In genomic region chr5:4858032-4858641, GRCm38 (mm10) we compare ENCODE assay signal across 13 mouse cellular contexts.
DNase-seq lines count a peak whose midpoint lies in the region; ATAC-seq and TF ChIP-seq lines count a peak whose summit lies in the region.
"Had no signal": no experiment of that assay in that cellular context is flagged by ENCODE, and none has a peak within 500 bp of the region (broad histone marks: within the 10 kb centered on the region; RNA-seq: fewer than 3 reads in every experiment).

No protein-coding gene starts in this region.

- no peaks in the 10 kb centered on the region for H3K9me3 ChIP-seq in kidney, embryonic 14.5 days (ENCODE audit: control insufficient read depth, low read length)
- no peaks in the 10 kb centered on the region for H3K9me3 ChIP-seq in hindbrain, embryonic 11.5 days (ENCODE audit: control insufficient read depth, low read length)
- H3K9me3 ChIP-seq in midbrain, embryonic 12.5 days: no peaks in the 10 kb centered on the region
- H3K9me3 ChIP-seq: megakaryocyte, embryonic 14.5 days had no signal

- peak; percentile 71 for ATAC-seq in kidney, embryonic 14.5 days (ENCODE audit: low FRiP score, low TSS enrichment)
- peak; percentile 86 for ATAC-seq in hindbrain, embryonic 11.5 days (ENCODE audit: low FRiP score)
- ATAC-seq in midbrain, embryonic 12.5 days (ENCODE audit: low FRiP score, low read depth): peak; percentile 89
- ATAC-seq: Patski had no signal

- DNase-seq in kidney, postnatal 4 days: no peak
- peak; percentile 92 for DNase-seq in brain, embryonic 14.5 days (ENCODE audit: low read depth)
- peak; percentile 41 for DNase-seq in hindbrain, embryonic 11.5 days (ENCODE audit: low spot score)
- no peak for DNase-seq in cerebellum, adult 11-12 months
- no peak for DNase-seq in cerebellum, postnatal 25 days
- no peak for DNase-seq in c-Kit-positive CD71-positive TER-119-positive erythroid progenitor cells, embryonic 14.5 days (ENCODE audit: low spot score)
- DNase-seq: adrenal gland, postnatal 10 days; cerebellum, adult 9-11 months had no signal

- H3K9ac ChIP-seq in kidney, embryonic 14.5 days (ENCODE audit: low read depth, low read length): no peak overlapping the region
- no peak overlapping the region for H3K9ac ChIP-seq in hindbrain, embryonic 11.5 days (ENCODE audit: low read depth, low read length)
- H3K9ac ChIP-seq in midbrain, embryonic 12.5 days (replicated peaks): no peak overlapping the region

- TF ChIP-seq CTCF in brain, embryonic 14.5 days (IDR thresholded peaks at IDR 0.05; ENCODE audit: borderline replicate concordance, extremely low read depth, insufficient read depth, insufficient read length): no peak

- no peaks in the 10 kb centered on the region for H3K27me3 ChIP-seq in kidney, embryonic 14.5 days (ENCODE audit: control insufficient read depth, insufficient read depth, low read length)
- H3K27me3 ChIP-seq in hindbrain, embryonic 11.5 days (ENCODE audit: control insufficient read depth, insufficient read depth, low read length): no peaks in the 10 kb centered on the region
- peaks cover 7% of the 10 kb centered on the region; the same call in 1 of the 2 replicates for H3K27me3 ChIP-seq in midbrain, embryonic 12.5 days
- H3K27me3 ChIP-seq: megakaryocyte, embryonic 14.5 days; Patski had no signal

- 41% methylated on average over 5 of the region's 5 CpGs for WGBS in kidney, embryonic 14.5 days
- 48% methylated on average over 5 of the region's 5 CpGs for WGBS in hindbrain, embryonic 11.5 days
- 34% methylated on average over 5 of the region's 5 CpGs for WGBS in midbrain, embryonic 12.5 days

- TF ChIP-seq POLR2A in brain, embryonic 14.5 days (IDR thresholded peaks at IDR 0.05; ENCODE audit: borderline replicate concordance, extremely low read depth, insufficient read depth, insufficient read length, poor library complexity, severe bottlenecking): no peak

- H3K4me3 ChIP-seq in kidney, embryonic 14.5 days (ENCODE audit: low read length): no peak overlapping the region
- H3K4me3 ChIP-seq in hindbrain, embryonic 11.5 days (ENCODE audit: low read depth, low read length): no peak overlapping the region
- no peak overlapping the region for H3K4me3 ChIP-seq in midbrain, embryonic 12.5 days
- H3K4me3 ChIP-seq: megakaryocyte, embryonic 14.5 days had no signal

- H3K4me2 ChIP-seq in kidney, embryonic 14.5 days (replicated peaks; ENCODE audit: low read depth, low read length): no peak overlapping the region
- H3K4me2 ChIP-seq in hindbrain, embryonic 11.5 days (replicated peaks; ENCODE audit: low read depth, low read length): no peak overlapping the region
- H3K4me2 ChIP-seq in midbrain, embryonic 12.5 days (replicated peaks): no peak overlapping the region
- H3K4me2 ChIP-seq: liver, embryonic 11.5 days had no signal

- H3K4me1 ChIP-seq in kidney, embryonic 14.5 days (ENCODE audit: control insufficient read depth, insufficient read depth, low read length): no peaks in the 10 kb centered on the region
- H3K4me1 ChIP-seq in hindbrain, embryonic 11.5 days (replicated peaks; ENCODE audit: control insufficient read depth, insufficient read depth, low read length): no peaks in the 10 kb centered on the region; the same call in 1 of the 2 replicates
- peaks cover 27% of the 10 kb centered on the region for H3K4me1 ChIP-seq in midbrain, embryonic 12.5 days
- H3K4me1 ChIP-seq: megakaryocyte, embryonic 14.5 days had no signal

- no peaks in the 10 kb centered on the region for H3K36me3 ChIP-seq in kidney, embryonic 14.5 days (ENCODE audit: control insufficient read depth, insufficient read depth, low read length)
- H3K36me3 ChIP-seq in hindbrain, embryonic 11.5 days (ENCODE audit: control insufficient read depth, insufficient read depth, low read length): no peaks in the 10 kb centered on the region
- no peaks in the 10 kb centered on the region for H3K36me3 ChIP-seq in midbrain, embryonic 12.5 days

- peak overlapping the region; percentile 43; the same call in 1 of the 2 replicates for H3K27ac ChIP-seq in kidney, embryonic 14.5 days (ENCODE audit: low read depth, low read length)
- H3K27ac ChIP-seq in hindbrain, embryonic 11.5 days (ENCODE audit: low read depth, low read length): no peak overlapping the region
- H3K27ac ChIP-seq in midbrain, embryonic 12.5 days (replicated peaks): peak overlapping the region; percentile 56

Comparison
In these comparisons a context has a peak if more than half of its experiments do, and no peak if none do; other contexts are left out.
1. DNase-seq: peak in brain, embryonic 14.5 days (single experiment) and hindbrain, embryonic 11.5 days (single experiment); none in kidney, postnatal 4 days (0 of 2), cerebellum, adult 11-12 months (single experiment), cerebellum, postnatal 25 days (0 of 2) and c-Kit-positive CD71-positive TER-119-positive erythroid progenitor cells, embryonic 14.5 days (single experiment).
2. Peak in every context shown above with its lines, with median percentiles within 50 percentile points of each other: ATAC-seq.